In the genomic region with DNA sequence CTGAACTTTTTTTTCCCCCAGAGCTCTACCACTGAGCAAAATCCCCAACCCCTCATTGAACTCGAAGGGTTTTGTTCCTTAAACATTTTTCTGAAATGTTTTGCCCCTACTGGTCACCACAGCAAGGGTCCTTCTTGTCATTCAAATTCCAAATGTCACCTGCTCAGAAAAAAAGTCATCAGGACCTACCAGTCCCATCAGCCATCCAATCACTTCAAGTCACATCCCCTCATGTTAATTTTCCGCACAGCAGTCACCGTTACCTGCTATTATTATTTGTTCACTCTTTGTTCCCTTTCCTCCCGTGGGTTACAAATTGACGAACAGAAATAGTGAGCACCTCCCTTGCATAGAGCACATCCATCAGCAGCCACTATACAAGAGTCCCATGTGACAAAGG, we compare ENCODE assay signal across 8 mouse cellular contexts. TPM values are rescaled to one million over a fixed set of nuclear protein-coding genes. Genes with fewer than 3 reads are reported as not detected.
A peak's percentile ranks its signal among the peaks of the same experiment; 100 is the strongest.
DNase-seq lines count a peak whose midpoint lies in the region; ATAC-seq and TF ChIP-seq lines count a peak whose summit lies in the region.

No protein-coding gene starts in this region.

- H3K27me3 ChIP-seq in limb, embryonic 12.5 days: peaks cover 40% of the 10 kb centered on the region
- peaks cover 6% of the 10 kb centered on the region for H3K27me3 ChIP-seq in splenic B cell, adult 2 months (ENCODE audit: control insufficient read depth, insufficient read depth, low read length, poor library complexity, severe bottlenecking)

- H3K36me3 ChIP-seq in limb, embryonic 12.5 days: no peaks in the 10 kb centered on the region
- H3K36me3 ChIP-seq in splenic B cell, adult 2 months (ENCODE audit: control insufficient read depth, insufficient read depth, low read length, poor library complexity, severe bottlenecking): no peaks in the 10 kb centered on the region

- WGBS in limb, embryonic 12.5 days: 20% methylated on average over 5 of the region's 5 CpGs

- H3K9ac ChIP-seq in limb, embryonic 12.5 days (replicated peaks): no peak overlapping the region

- no peak for TF ChIP-seq POLR2A in embryonic fibroblast, embryonic 13.5 days (IDR thresholded peaks at IDR 0.05; ENCODE audit: low read depth, low read length)

- H3K4me1 ChIP-seq in embryonic fibroblast, embryonic 13.5 days (ENCODE audit: control insufficient read depth, insufficient read depth, low read length): no peaks in the 10 kb centered on the region
- H3K4me1 ChIP-seq in limb, embryonic 12.5 days (replicated peaks): peaks cover 17% of the 10 kb centered on the region

- no peaks in the 10 kb centered on the region for H3K9me3 ChIP-seq in limb, embryonic 12.5 days

- peak overlapping the region; percentile 100 for H3K4me2 ChIP-seq in limb, embryonic 12.5 days

- H3K27ac ChIP-seq in layer of hippocampus, adult 2 months: no peak overlapping the region
- H3K27ac ChIP-seq in embryonic fibroblast, embryonic 13.5 days (ENCODE audit: insufficient read depth, low read length): no peak overlapping the region
- H3K27ac ChIP-seq in limb, embryonic 12.5 days: no peak overlapping the region

- DNase-seq in layer of hippocampus, adult 2 months (ENCODE audit: low spot score in 2 of 2): no peak
- no peak for DNase-seq in layer of hippocampus, postnatal 10 days (ENCODE audit: low spot score in 2 of 2)
- peak; percentile 26 for DNase-seq in splenic B cell, adult 2 months (ENCODE audit: low read depth, low spot score)
- DNase-seq in layer of hippocampus, adult 18-20 months (ENCODE audit: low spot score in 2 of 2): no peak
- no peak for DNase-seq in layer of hippocampus, adult 8-10 months (ENCODE audit: low spot score in 2 of 2)
- no peak for DNase-seq in cerebellum, postnatal 25 days

- ATAC-seq in limb, embryonic 12.5 days (ENCODE audit: insufficient number of reproducible peaks, insufficient read depth, low FRiP score, low TSS enrichment, low read depth): no peak

- TF ChIP-seq CTCF in layer of hippocampus, adult 2 months (conservative IDR thresholded peaks at IDR 0.05): no peak
- TF ChIP-seq CTCF in embryonic fibroblast, embryonic 13.5 days (IDR thresholded peaks at IDR 0.05; ENCODE audit: borderline replicate concordance, insufficient read depth, low read length): no peak

- H3K4me3 ChIP-seq in layer of hippocampus, adult 2 months: peak overlapping the region; percentile 59; the same call in 1 of the 2 replicates
- H3K4me3 ChIP-seq in embryonic fibroblast, embryonic 13.5 days (ENCODE audit: insufficient read depth, low read length): peak overlapping the region; percentile 47; the same call in 1 of the 2 replicates
- H3K4me3 ChIP-seq in limb, embryonic 12.5 days (replicated peaks): peak overlapping the region; percentile 71

RNA-seq across cellular contexts. Expression of a gene that starts 1.6 kb away (rescaled TPM):
- 10 to 100 TPM; 17.2 to 19.1 TPM for total RNA-seq in layer of hippocampus, adult 2 months (2021)
- 10 to 100 TPM; 20.5 to 25.9 TPM for total RNA-seq in layer of hippocampus, postnatal 10 days (2021)
- 3.0 and 5.8 TPM in 2 replicates for polyA plus RNA-seq in embryonic fibroblast, embryonic 13.5 days (2011; ENCODE audit: insufficient read length, low read depth, missing spikeins)
- 8.6 and 11.4 TPM in 2 replicates for polyA plus RNA-seq in limb, embryonic 12.5 days (2016; fragmentation: Nextera tagmentation; extraction: Ambion mirVana)
- 10 to 100 TPM; 19.1 to 20.2 TPM for total RNA-seq in layer of hippocampus, adult 18-20 months (2021)
- 10 to 100 TPM; 25.0 to 31.5 (median 26.4) TPM for total RNA-seq in layer of hippocampus, adult 8-10 months (2022)

RNA-seq across cellular contexts. Expression of a gene that starts 27.4 kb away (rescaled TPM):
- 100 to 1,000 TPM; 242 to 244 TPM for total RNA-seq in layer of hippocampus, adult 2 months (2021)
- total RNA-seq in layer of hippocampus, postnatal 10 days (2021): 100 to 1,000 TPM; 282 to 291 TPM
- 289 and 566 TPM in 2 replicates for polyA plus RNA-seq in embryonic fibroblast, embryonic 13.5 days (2011; ENCODE audit: insufficient read length, low read depth, missing spikeins)
- 859 and 893 TPM in 2 replicates for polyA plus RNA-seq in limb, embryonic 12.5 days (2016; fragmentation: Nextera tagmentation; extraction: Ambion mirVana)
- 100 to 1,000 TPM; 220 to 237 TPM for total RNA-seq in layer of hippocampus, adult 18-20 months (2021)
- total RNA-seq in layer of hippocampus, adult 8-10 months (2022): 100 to 1,000 TPM; 196 to 267 (median 243) TPM
